Mouse (Mus musculus) lung, adult 2 months (tissue): Measurements from ENCODE around the gene Ebf3.

ENCODE experiments used
- CTCF ChIP-seq: fragments of 200-500 bp; IDR thresholded peaks from 2 replicates; pipeline ENCODE4 v1.5.1; 2011; ENCODE audit warnings: mild to moderate bottlenecking, low read length, control low read depth; ENCODE audit not compliant: insufficient read depth
- POLR2A ChIP-seq: fragments of 200-500 bp; IDR thresholded peaks from 2 replicates; pipeline ENCODE4 v1.6.1; 2011; ENCODE audit warnings: low read depth, mild to moderate bottlenecking, control low read depth, low read length, borderline replicate concordance; ENCODE audit errors: extremely low read depth

DNA sequence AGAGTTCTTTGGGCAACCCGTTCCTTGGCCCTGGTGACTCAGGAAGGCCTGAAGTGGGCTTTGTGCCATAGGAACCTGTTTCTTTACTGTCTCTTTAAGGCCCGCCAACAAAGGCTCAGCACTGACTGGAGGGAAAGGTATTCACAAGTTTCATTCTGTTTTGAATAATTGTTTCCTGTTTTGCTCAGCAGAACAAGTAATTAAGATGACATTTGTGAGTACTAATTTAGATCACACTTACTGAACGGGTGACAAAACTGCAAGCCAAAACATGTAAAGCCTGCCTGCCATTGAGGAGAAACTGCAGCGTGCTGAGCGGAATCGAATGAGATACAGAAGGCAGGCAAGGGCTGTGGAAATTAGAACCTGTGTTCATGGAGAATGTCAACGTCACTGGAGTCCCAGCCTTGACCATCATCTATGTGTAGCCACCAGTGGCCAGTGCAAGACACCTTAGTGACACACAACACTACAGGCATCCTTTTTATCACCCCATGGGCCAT is 121.4 kb downstream of the Ebf3 start:
- no peak for TF ChIP-seq CTCF
- TF ChIP-seq POLR2A = no peak
